Mouse (Mus musculus) cerebellum, adult 2 months (tissue): ENCODE measurements around the gene 4930426L09Rik.

Experiments used
- CTCF ChIP-seq: fragments of 200-500 bp; IDR thresholded peaks from 2 replicates; pipeline ENCODE4 v1.5.1; 2011; ENCODE audit warnings: low read depth, mild to moderate bottlenecking, control low read depth, low read length, moderate library complexity, borderline replicate concordance; ENCODE audit not compliant: insufficient read depth
- POLR2A ChIP-seq: fragments of 200-500 bp; IDR thresholded peaks from 2 replicates; pipeline ENCODE4 v1.6.1; 2011; ENCODE audit warnings: low read length, control low read depth, borderline replicate concordance; ENCODE audit not compliant: insufficient read depth

- TF ChIP-seq CTCF, result no peak
- TF ChIP-seq POLR2A, result no peak
These were observed 43.1 kb upstream of the 4930426L09Rik start for GRCm38 (mm10) chr2:18955022-18955421.
